Mouse (Mus musculus) intestine, embryonic 14.5 days (tissue): Measurements from ENCODE around the gene Prkab1. TPM values are rescaled to one million over a fixed set of nuclear protein-coding genes. Genes with fewer than 3 reads are reported as not detected.

Source experiments
- ATAC-seq: fragments of 200-750 bp; cut with Nextera tagmentation; replicated peaks from 2 replicates; pipeline ENCODE4 v1.8.0; 2017; ENCODE audit warnings: low read depth, moderate number of reproducible peaks, moderate TSS enrichment, moderate library complexity; ENCODE audit not compliant: low FRiP score, low TSS enrichment
- DNase-seq: peaks from one replicate; pipeline ENCODE4 v3.0.0-alpha.2; 2018; ENCODE audit warnings: low spot score
- H3K27ac ChIP-seq: fragments of 300-500 bp; sonication (generic); 2 replicates; pipeline ENCODE4 v1.5.1; 2014; ENCODE audit warnings: low read depth, mild to moderate bottlenecking, control low read depth
- H3K27me3 ChIP-seq: fragments of 300-500 bp; sonication (generic); replicated peaks from 2 replicates; pipeline ENCODE4 v1.6.1; 2014; ENCODE audit warnings: low read length, control low read depth; ENCODE audit not compliant: control insufficient read depth, insufficient read depth
- H3K36me3 ChIP-seq: fragments of 300-500 bp; sonication (generic); 2 replicates; pipeline ENCODE4 v1.6.1; 2014; ENCODE audit warnings: low read length, control low read depth; ENCODE audit not compliant: control insufficient read depth, insufficient read depth
- H3K4me1 ChIP-seq: fragments of 300-500 bp; sonication (generic); replicated peaks from 2 replicates; pipeline ENCODE4 v1.6.1; 2014; ENCODE audit warnings: low read length, control low read depth, mixed read lengths; ENCODE audit not compliant: control insufficient read depth, insufficient read depth
- H3K4me2 ChIP-seq: fragments of 300-500 bp; sonication (generic); 2 replicates; pipeline ENCODE4 v1.6.1; 2014; ENCODE audit warnings: low read length
- H3K4me3 ChIP-seq: fragments of 300-500 bp; sonication (generic); 2 replicates; pipeline ENCODE4 v1.5.1; 2014; ENCODE audit warnings: low read depth, low read length, control low read depth, mixed read lengths
- H3K9ac ChIP-seq: fragments of 300-500 bp; sonication (generic); 2 replicates; pipeline ENCODE4 v1.6.1; 2014; ENCODE audit warnings: mild to moderate bottlenecking, low read length
- H3K9me3 ChIP-seq: fragments of 300-500 bp; sonication (generic); 2 replicates; pipeline ENCODE4 v1.6.1; 2016; ENCODE audit warnings: low read length, control low read depth; ENCODE audit not compliant: control insufficient read depth
- WGBS: fragments of 180-500 bp; shearing (Covaris S2); extraction: QIAGEN DNeasy Blood & Tissue Kit; methylation state at CpG from one replicate; pipeline ENCODE4 v1.1.7; 2014; 5-methylcytosine and 5-hydroxymethylcytosine counted together
- polyA plus RNA-seq: library from polyadenylated mRNA; unstranded; fragments of >200 nt; fragmentation: Nextera tagmentation; extraction: Ambion mirVana; gene quantifications from 2 replicates; pipeline ENCODE4 v1.2.1, GENCODE M21; 2014

Prkab1 gene
- polyA plus RNA-seq: 52.7 and 60.6 TPM in 2 replicates

GRCm38 (mm10) chr5:116024327-116024739 lies at the start of gene Prkab1:
Prkab1 (minus strand) TSS chr5:116024508.
- no peaks in the 10 kb centered on the region for H3K27me3 ChIP-seq
- under 1% methylated on average over 46 of the region's 46 CpGs for WGBS
- peaks cover 11% of the 10 kb centered on the region for H3K4me1 ChIP-seq
- peak within 1 kb of the TSS; percentile 78 for H3K4me2 ChIP-seq
- H3K27ac ChIP-seq: peak within 1 kb of the TSS; percentile 80
- H3K9ac ChIP-seq: peak within 1 kb of the TSS; percentile 76
- H3K9me3 ChIP-seq: no peaks in the 10 kb centered on the region
- peaks cover 30% of the 10 kb centered on the region for H3K36me3 ChIP-seq
- DNase-seq (peak; percentile 91), ATAC-seq (peak; percentile 99)
- H3K4me3 ChIP-seq: peak within 1 kb of the TSS; percentile 85

GRCm38 (mm10) chr5:116069618-116070017 lies 45.3 kb upstream of the Prkab1 start:
- ATAC-seq: no peak
- DNase-seq: no peak
- Histone ChIP-seq H3K36me3 (no peaks in the 10 kb centered on the region), H3K9me3 (no peaks in the 10 kb centered on the region), H3K4me2 (no peak overlapping the region), H3K27ac (no peak overlapping the region), H3K4me1 (no peaks in the 10 kb centered on the region), H3K4me3 (no peak overlapping the region), H3K27me3 (no peaks in the 10 kb centered on the region), H3K9ac (no peak overlapping the region)
- WGBS: 97% methylated on average over 4 of the region's 4 CpGs

- H3K36me3 ChIP-seq: no peaks in the 10 kb centered on the region
- H3K4me2 ChIP-seq: no peak overlapping the region
- H3K27me3 ChIP-seq: no peaks in the 10 kb centered on the region
- H3K27ac ChIP-seq: no peak overlapping the region
- WGBS: 71% methylated on average over 6 of the region's 6 CpGs
- H3K9me3 ChIP-seq: no peaks in the 10 kb centered on the region
- no peaks in the 10 kb centered on the region for H3K4me1 ChIP-seq
- H3K9ac ChIP-seq: no peak overlapping the region
- no peak overlapping the region for H3K4me3 ChIP-seq
- ATAC-seq: no peak
- DNase-seq: no peak
Measured at GRCm38 (mm10) chr5:116052826-116053225, 28.5 kb upstream of the Prkab1 start.

- Histone ChIP-seq H3K36me3 (no peaks in the 10 kb centered on the region), H3K4me2 (no peak overlapping the region), H3K4me1 (no peaks in the 10 kb centered on the region), H3K9ac (no peak overlapping the region), H3K9me3 (no peaks in the 10 kb centered on the region), H3K27ac (no peak overlapping the region), H3K27me3 (no peaks in the 10 kb centered on the region), H3K4me3 (no peak overlapping the region)
- 92% methylated on average over 5 of the region's 5 CpGs for WGBS
- ATAC-seq (no peak), DNase-seq (no peak)
Measured at GRCm38 (mm10) chr5:116052171-116052570, 27.9 kb upstream of the Prkab1 start.

GRCm38 (mm10) chr5:116049821-116050220 lies 25.5 kb upstream of the Prkab1 start:
- Histone ChIP-seq H3K9ac (no peak overlapping the region), H3K27ac (no peak overlapping the region), H3K4me2 (no peak overlapping the region), H3K4me1 (no peaks in the 10 kb centered on the region), H3K4me3 (no peak overlapping the region), H3K9me3 (no peaks in the 10 kb centered on the region), H3K27me3 (no peaks in the 10 kb centered on the region), H3K36me3 (no peaks in the 10 kb centered on the region)
- ATAC-seq (no peak), DNase-seq (no peak)
- WGBS: 82% methylated on average over 4 of the region's 4 CpGs

GRCm38 (mm10) chr5:116048321-116048720 lies 24.0 kb upstream of the Prkab1 start:
- Histone ChIP-seq H3K9me3 (no peaks in the 10 kb centered on the region), H3K4me1 (no peaks in the 10 kb centered on the region), H3K9ac (no peak overlapping the region), H3K27me3 (no peaks in the 10 kb centered on the region), H3K4me3 (no peak overlapping the region), H3K27ac (no peak overlapping the region), H3K36me3 (no peaks in the 10 kb centered on the region), H3K4me2 (no peak overlapping the region)
- DNase-seq: no peak
- no peak for ATAC-seq
- WGBS: 94% methylated on average over 3 of the region's 3 CpGs

- Histone ChIP-seq H3K9me3 (no peaks in the 10 kb centered on the region), H3K4me1 (no peaks in the 10 kb centered on the region), H3K9ac (no peak overlapping the region), H3K36me3 (no peaks in the 10 kb centered on the region), H3K27me3 (no peaks in the 10 kb centered on the region), H3K27ac (no peak overlapping the region), H3K4me2 (no peak overlapping the region), H3K4me3 (no peak overlapping the region)
- no peak for DNase-seq
- no peak for ATAC-seq
- 82% methylated on average over 4 of the region's 4 CpGs for WGBS
Measured at GRCm38 (mm10) chr5:116046246-116046645, 21.9 kb upstream of the Prkab1 start.

- ATAC-seq: no peak
Measured at GRCm38 (mm10) chr5:116045581-116045980, 21.3 kb upstream of the Prkab1 start.

GRCm38 (mm10) chr5:116042241-116042640 lies 17.9 kb upstream of the Prkab1 start:
- H3K9me3 ChIP-seq: no peaks in the 10 kb centered on the region
- H3K4me3 ChIP-seq: no peak overlapping the region
- ATAC-seq (no peak), DNase-seq (no peak)
- no peak overlapping the region for H3K27ac ChIP-seq
- H3K4me2 ChIP-seq: no peak overlapping the region
- 75% methylated on average over 7 of the region's 7 CpGs for WGBS
- no peaks in the 10 kb centered on the region for H3K4me1 ChIP-seq
- H3K27me3 ChIP-seq: no peaks in the 10 kb centered on the region
- no peak overlapping the region for H3K9ac ChIP-seq
- no peaks in the 10 kb centered on the region for H3K36me3 ChIP-seq

More at GRCm38 (mm10) chr5:116045581-116045980, 21.3 kb upstream of the Prkab1 start:
- Histone ChIP-seq H3K27me3 (no peaks in the 10 kb centered on the region), H3K4me3 (no peak overlapping the region), H3K4me2 (no peak overlapping the region), H3K4me1 (no peaks in the 10 kb centered on the region), H3K9ac (no peak overlapping the region), H3K9me3 (no peaks in the 10 kb centered on the region), H3K27ac (no peak overlapping the region), H3K36me3 (no peaks in the 10 kb centered on the region)
- WGBS: 82% methylated on average over 8 of the region's 8 CpGs
- DNase-seq: no peak
